Mouse (Mus musculus) adrenal gland, adult (tissue): Measurements from ENCODE around the gene Rps27.
"Not testable (repeated sequence)": the region's sequence is repeated elsewhere in the genome, so short reads cannot be mapped to it uniquely, and the experiment has no call there.

Experiments used
- DNase-seq, 2 experiments: peaks; one replicate each; pipeline ENCODE4 v3.0.0; 2022 to 2023; ENCODE audit warnings: low spot score in 1 of 2; ENCODE audit not compliant: inconsistent age in 2 of 2

Rps27 gene

DNA sequence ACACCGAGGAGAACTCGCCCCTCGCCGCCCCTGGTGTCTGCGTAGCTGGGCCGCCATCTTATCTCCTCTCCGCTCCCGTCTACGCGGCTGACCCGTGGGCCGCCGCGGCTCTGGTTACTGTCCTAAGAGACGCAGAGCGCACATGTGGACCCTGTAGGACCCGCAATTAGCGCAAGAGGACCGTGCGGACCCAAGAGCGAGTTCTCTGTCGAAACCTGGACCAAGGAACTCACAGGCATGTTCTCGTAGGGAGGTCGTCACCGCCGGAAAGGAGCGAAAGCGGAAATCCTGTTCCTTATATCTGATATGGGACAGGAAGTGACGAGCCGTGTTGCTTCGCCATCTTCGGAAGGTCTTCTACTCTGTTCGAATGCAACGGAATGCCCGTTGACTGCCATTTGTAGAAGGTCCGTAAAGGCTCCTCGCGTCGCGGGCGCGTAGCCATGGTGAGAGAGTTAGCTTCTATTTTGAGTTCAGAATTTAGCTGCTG is at the start of gene Rps27, which contains the start of gene Rab13:
Gene Rps27, minus strand, starts transcription at position 275 of the 490 bp plus-strand sequence.
Gene Rab13, plus strand, starts transcription at position 319 of the 490 bp plus-strand sequence.
- peak; percentile 92 to 99 for DNase-seq

DNA sequence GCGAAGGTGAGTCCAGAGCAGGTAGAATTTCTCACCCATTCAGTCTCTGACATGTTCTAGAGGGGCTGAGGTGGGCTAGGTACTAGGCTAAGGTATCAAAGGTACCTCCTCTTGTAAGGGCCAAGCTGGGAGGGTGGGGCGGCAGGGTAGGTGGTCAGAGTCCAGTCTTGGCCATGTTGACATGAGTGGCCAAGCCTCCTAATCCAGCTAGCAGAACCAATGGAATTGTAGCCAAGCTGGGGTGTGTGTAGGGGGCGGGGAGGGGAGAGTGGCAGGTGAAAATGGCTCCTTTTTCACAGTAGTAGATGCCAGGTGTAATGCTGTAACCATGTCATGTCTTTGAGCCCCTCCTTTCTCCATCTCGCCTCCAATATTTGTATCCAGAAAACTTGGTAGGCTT is 45.1 kb upstream of the Rps27 start:
- DNase-seq, result no peak

DNA sequence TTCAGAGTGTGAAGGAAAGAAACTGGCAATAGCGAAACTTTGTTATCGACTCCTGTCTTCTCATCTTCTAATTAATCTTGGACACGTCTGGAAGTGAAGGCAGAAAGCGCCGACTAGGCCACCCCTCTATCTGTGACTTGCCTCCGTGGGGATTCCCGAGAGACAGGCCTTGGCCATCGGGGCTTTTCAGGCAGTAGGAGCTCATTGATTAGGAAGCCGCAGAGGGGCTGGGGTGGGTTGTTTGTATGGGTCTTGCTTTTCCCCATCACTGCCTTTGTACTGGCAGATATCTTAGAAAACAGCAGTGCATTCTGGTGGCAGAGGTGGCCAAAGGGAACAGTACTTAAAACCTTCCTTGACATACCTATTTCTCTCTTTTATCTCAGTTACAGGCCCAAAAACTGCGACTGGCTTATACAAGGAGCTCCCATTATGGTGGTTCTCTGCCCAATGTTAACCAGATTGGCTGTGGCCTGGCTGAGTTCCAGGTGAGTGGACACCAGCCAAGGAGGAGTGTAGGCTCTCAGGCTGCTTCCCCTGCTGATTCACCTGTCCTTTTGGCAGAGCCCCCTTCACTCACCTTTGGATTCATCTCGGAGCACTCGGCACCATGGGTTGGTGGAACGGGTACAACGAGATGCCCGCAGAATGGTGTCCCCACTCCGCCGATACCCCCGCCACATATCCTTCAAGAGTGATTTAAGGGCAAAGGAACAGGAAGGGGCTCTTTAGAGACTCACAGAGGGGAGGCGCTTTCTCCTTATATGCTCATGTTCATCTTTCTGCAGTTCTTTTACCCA is 43.5 kb upstream of the Rps27 start:
- peak in 1 of 2 experiments; percentile 66 for DNase-seq

DNA sequence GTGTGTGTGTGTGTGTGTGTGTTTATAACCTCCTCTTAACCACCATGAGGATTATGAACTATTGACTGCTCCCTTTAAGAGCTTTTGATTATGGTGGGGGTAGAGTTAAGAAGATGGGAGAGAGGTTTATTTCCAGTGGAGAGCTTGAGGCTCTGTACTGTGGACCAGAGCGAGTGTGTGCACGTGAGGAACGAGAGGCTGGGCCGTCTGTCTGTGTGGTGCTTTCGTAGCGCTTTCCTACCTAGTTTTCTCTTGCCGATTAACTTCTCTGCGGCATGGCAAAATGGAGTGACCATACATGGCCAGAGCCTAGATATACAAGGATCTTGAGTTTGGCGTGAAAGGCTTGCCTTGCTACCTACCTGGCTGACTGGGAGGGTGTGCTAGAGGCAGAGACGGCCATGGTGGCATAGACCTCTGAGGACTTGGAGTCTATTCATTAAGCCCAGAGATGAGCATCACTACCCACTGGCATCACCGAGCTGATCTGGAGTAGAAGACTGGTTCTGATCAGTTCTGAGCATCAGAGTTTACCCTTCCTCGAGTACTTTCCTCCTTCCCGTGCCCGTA is 42.4 kb upstream of the Rps27 start:
- DNase-seq, result no peak

DNA sequence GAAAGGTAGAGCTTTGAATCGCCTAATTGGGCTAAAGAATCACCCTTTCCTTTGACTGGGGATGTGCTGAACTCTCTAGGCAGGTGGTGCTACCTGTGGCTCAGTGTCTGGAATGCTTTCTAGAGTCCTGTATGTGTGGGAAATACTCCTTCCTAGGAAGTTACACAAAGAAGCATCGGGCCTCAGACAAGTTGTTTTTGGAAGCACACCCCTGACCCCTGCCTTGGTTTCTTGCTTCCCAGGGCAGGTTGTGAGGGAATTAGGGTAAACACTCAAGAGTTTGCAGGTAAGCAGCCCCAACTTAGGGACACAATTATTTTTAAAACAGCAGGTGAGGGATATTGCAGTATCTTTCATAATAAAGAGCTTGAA is 41.7 kb upstream of the Rps27 start:
- no peak for DNase-seq

DNA sequence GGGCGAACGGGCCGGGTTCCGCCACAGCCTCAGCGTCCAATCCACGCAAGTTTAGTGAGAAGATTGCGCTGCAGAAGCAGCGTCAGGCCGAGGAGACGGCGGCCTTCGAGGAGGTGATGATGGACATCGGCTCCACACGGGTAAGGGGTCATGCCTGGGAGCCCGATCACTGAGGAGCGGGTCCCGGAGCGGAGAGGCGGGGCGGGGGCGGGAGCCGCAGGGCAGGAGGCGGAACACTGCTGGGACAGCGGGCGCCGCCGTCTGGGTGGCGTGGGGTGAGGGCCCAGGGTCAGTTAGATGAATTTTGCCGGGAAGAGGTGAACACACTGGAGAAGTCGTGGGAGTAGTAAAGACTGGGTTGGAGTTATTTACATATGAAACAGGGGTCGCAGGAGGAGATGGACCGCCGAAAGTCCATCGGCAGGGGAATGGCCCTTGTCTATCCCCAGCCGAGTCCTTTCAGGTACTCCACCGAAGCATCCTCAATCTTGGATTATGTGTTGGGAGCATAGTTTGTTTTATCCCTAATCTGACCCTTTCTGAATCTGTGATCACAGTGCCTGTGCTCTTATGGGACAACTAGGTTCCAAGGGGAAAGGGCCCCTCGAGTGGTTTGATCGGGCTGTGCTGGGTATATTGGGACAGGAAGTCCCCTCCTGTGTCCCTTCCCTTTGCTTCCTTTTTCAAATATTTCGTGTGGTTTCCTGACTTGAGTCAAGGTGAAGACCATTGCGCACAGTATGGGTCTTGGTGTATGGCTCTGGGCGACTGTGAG is 41.2 kb upstream of the Rps27 start:
- DNase-seq, result peak in 1 of 2 experiments; percentile 34

DNA sequence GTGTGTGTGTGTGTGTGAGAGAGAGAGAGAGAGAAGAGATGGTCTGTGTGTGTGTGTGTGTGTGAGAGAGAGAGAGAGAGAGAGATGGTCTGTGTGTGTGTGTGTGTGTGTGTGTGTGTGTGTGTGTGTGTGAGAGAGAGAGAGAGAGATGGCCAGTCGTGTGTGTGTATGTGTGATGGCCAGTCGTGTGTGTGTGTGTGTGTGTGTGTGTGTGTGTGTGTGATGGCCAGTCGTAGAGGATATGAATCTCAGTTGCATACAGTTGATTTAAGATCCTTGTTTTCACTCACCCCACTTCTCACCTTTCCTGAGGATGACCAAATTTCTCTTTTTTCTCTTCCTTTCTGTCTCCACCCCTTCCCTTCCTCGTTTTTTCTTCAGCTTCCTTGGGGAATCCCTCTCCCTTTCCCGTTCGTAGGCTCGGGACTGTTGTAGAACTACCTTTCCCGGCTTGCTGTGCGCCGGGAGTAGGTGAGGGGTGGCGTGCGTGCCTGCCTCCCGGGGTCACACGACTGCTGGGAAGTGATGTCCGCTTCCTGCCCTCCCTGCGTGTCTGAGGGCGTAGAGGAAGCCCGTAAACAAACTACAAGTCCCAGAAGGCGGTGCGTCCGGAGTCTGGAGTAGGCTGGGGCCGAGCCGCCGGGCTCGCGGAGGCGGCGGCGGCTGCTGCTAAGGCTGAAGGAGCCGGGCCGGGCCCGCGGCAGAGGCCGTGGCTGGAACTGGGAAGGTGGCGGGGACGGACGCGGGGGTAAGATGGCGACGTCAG is 40.4 kb upstream of the Rps27 start, which contains the start of gene Crtc2:
Gene Crtc2, plus strand, starts transcription at position 511 of the 766 bp plus-strand sequence.
- peak; percentile 97 to 98 for DNase-seq

DNA sequence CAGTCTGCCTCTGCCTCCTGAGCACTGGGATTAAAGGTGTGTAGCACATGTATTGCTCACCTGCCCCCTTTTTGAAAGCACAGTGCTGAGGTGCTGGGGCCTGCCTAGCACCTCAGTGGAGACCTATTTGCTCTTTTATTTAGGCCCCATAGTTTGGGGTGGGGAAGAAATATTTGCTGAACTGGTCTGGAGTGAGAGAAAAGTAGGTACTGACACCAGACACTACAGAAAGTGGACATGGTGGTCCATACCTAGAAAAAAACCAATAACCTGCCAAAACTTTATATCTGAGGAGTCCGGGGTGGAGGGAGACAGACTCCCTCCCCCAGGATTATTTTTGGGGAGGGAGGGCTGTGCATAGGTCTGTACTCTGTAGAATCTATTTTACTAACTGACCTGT is 39.7 kb upstream of the Rps27 start:
- peak in 1 of 2 experiments; percentile 54 for DNase-seq

DNA sequence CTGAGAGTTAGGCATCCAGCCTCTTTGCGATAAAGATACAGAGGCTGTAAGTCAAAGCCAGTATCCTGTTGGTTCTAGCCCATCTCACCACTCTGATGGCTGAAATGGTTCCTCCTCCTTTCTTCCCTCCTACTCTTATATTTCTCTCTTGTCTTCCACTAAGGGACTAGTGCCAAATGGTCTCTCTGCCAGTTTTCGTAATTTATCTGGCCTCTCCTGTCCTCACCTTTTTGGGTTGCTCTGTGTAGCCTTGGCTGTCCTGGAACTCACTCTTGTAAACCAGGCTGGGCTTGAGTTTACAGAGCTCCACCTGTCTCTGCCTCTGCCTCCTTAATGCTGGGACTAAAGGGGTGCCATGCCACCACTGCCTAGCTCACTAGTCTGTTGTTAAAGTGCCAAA is 39.2 kb upstream of the Rps27 start:
- DNase-seq, result peak in 1 of 2 experiments; percentile 59

DNA sequence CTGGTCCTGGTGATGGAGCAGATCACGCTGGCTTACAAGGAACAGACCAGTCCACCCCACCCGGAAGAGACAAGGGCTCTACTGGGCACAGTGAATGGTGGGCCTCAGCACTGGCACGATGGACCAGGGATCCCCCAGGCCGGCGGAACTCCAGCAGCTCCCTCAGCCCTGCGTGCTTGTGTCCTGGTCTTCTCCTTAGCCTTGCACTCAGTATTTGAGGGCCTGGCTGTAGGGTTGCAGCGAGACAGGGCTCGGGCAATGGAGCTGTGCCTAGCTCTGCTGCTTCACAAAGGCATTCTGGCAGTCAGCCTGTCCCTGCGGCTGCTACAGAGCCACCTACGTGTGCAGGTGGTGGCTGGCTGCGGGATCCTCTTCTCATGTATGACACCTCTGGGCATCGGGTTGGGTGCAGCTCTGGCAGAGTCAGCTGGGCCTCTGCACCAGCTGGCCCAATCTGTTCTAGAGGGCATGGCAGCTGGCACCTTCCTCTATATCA is 38.3 kb upstream of the Rps27 start:
- DNase-seq, result not testable (repeated sequence)

DNA sequence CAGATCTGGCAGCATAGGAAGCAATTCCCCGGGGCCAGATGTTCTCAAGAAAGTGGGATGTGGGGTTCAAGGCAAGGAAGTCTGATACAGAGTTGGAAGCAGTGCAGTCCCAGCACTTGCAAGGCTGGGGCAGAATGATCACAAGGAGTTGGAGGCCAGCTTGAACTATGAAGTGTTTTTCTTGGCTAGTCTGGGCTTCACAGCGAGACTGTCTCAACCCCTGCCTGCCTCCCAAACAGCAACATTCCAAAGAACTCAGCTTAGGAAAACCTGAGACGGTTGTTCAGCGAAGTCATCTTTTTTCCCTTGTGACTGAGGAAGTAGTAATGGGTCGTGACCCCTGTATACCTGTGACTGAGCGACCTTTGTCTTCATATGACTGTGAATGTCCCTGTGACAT is 37.3 kb upstream of the Rps27 start:
- no peak for DNase-seq

DNA sequence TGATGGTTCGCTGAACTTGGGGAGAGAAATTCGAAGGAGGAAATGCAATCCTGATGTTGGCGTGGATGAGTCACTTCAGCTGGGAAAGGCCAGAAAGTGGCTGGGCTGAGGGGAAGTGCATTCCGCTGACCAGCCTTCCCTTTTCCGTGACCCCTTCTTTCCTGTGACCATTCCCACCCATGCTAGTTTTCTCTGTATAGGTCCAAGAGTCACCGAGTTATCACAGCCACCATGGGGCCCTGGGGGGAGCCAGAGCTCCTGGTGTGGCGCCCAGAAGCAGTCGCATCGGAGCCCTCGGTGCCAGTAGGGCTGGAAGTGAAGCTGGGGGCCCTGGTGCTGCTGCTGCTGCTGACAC is 35.3 kb upstream of the Rps27 start:
- DNase-seq, result peak in 1 of 2 experiments; percentile 75

DNA sequence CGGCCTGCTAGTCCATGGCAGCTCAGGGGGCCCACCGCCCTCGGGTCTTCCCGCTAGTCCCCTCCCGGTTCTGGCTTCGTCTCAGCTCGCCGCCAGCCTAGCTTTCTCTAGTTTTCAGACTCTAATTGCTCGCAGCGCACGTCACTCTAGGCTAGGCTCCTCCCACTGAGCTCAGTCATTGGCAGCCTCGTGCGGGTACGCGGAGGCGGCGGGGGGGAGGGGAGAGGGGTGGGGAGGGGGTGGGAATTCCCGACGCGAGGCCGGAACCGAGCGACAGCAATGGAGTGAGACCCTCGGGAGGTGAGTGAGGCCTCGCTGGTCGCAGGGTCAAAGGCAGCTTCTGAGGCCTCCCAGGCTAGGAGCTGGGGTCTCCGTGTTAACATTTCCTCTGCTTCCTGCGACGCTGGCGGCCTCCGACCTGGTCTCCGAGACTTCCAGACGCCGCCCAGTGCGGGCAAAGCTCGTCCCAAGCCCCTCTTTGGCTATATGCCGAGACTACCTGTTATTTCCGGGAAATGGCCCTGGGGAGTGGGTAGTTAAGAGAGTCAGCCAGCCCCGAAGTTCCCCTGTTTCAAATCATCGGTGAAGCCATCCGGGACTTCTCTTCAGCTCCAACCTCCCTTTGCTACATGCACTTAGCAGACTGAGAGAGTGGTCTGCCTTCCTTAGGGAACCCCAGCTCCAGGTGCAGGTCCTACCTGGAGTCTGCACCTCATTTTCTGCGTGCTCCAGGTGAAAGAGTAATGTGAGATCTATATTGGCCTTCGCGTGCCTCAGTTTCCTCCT is 34.7 kb upstream of the Rps27 start, which contains the start of gene Slc39a1:
Gene Slc39a1, plus strand, starts transcription at position 213 of the 786 bp plus-strand sequence.
- peak; percentile 95 to 98 for DNase-seq

DNA sequence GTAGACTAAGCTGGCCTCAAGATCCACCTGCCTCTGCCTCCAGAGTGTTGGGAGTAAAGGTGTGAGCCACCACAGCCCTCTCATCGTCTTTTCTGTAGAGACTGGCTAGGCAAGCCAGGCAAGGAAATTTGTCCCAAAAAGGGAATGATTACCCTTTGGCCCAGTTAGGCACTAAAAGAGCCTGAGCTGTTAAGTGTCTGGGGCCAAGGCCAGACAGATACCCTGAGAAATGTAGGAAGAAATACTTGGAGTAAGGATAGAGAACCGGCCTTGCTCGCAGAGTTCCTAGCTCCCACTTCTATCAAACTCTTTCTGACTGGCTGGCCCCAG is 34.1 kb upstream of the Rps27 start:
- no peak for DNase-seq

DNA sequence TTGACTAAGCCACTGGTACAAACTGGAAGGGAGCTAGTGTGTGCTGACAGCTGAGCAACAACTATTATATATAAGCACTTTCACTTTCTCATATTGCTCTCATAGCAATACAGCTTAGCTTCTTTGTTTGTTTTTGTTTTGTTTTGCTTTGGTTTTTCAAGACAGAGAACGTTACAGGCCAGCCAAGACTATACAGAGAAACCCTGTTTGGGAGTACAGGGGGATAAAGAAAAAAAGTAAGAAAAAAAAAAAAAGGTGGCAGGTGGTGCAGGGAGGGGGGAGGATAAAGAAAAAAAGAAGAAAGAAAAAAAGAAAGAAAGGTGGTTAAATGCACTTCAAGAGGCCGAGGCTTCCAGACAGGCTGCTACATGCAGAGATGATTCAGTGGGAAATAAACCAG is 32.0 kb upstream of the Rps27 start:
- DNase-seq, result no peak

DNA sequence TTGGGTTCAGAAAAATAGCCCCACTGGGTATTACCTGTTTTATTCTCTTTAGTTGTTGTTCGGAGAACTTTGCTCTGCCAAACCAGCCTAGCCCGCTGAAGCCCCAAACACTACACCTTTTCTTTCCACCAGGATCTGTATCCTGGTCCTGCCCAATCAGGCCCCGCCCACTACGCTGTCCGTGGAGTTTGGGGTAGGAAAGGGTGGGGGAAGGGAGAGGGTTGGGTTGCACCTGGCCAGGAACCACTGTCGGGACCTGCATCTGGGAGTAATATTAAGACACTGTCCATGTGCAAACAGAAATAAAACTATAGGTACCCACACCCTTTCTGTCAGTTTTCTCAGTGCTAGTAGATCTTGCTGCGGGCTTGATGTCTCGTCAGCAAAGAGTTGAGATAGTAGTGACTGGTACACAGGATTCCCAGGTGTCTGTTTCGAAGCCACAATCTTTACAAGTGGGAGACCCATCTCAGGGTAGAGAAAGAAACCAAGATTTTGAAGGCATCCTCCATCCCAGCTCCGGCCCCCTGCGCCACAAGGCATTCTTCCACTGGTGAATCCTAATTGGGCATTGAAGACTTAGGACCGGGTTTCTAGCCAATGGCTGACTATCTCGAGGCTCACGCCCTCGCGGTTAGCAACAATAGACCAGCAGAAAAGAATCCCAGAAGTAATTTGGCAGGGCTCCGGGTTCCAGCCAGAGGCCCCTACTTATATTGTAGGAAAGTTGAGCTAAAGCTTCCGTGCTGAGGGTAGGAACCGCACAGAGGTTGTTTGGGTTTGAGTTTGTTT is 29.7 kb upstream of the Rps27 start, which contains the start of gene Creb3l4:
Gene Creb3l4, minus strand, starts transcription at position 529 of the 792 bp plus-strand sequence.
- peak; percentile 57 to 76 for DNase-seq

DNA sequence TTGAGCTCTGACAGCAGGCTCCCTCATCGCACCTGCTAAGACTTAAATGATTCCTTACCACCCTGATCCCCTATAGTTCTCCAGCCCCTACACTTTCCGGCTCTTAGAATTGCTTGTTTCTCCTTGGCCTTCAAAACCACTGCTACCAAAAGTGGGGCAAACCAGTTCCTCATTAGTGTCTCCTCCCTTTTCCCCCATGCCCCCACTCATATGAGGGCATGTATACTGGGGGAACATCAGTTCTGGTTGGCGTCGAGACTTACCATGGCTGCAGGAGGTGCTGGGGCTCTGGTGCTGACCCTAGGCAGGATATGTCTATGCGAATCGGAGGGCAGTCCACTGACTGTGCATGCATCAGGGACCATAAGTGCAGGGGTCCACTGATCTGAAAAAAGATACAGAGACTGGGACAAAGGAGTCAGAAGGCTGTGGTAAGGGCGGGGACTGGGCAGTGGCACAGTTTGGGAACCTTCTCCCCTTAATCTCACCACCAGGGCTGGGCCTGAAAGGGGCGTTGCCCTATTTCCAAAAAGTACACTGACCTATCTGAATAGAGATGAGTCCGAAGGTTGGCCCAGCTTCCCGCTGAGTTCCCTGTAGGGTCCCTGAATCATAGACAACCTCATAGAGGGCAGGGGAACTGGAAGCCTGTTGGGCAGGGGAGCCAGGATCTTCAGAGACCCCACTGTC is 28.4 kb upstream of the Rps27 start:
- DNase-seq, result no peak

DNA sequence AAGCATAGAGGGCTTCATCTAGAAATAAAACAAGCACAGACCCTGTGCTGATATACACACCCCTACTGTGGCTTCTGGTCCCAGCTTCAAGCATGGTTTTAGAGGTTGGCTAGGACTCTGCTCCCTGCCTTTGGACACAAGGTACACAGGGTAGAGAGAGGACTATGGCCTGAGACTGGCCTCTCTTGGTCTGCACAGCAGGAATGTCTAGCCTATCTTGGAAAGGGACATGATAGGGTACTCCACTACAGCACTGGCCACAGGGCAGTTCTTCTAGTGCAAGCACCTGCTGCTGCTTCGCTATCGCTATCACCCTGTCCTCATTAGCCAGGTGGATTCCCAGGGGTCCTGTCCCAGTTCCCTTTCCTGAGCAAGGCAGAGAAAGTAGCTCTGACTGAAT is 27.8 kb upstream of the Rps27 start:
- no peak for DNase-seq
